Mouse (Mus musculus) E14TG2a.4 (cell line): Measurements from ENCODE around the gene Obox2.
"Not testable (repeated sequence)": the region's sequence is repeated elsewhere in the genome, so short reads cannot be mapped to it uniquely, and the experiment has no call there.

Experiments used
- H3K27me3 ChIP-seq: 2 replicates; pipeline ENCODE4 v1.6.1; 2014; ENCODE audit warnings: low read length, control low read depth; ENCODE audit not compliant: insufficient read depth
- H3K36me3 ChIP-seq: 2 replicates; pipeline ENCODE4 v1.6.1; 2014; ENCODE audit warnings: low read length, control low read depth; ENCODE audit not compliant: insufficient read depth
- H3K4me1 ChIP-seq: replicated peaks from 2 replicates; pipeline ENCODE4 v1.6.1; 2014; ENCODE audit warnings: low read depth, low read length, control low read depth
- H3K4me3 ChIP-seq: replicated peaks from 2 replicates; pipeline ENCODE4 v1.5.1; 2014; ENCODE audit warnings: mild to moderate bottlenecking, low read length
- H3K9me3 ChIP-seq: 2 replicates; pipeline ENCODE4 v1.6.1; 2014; ENCODE audit warnings: low read length, control low read depth

The Obox2 gene

DNA sequence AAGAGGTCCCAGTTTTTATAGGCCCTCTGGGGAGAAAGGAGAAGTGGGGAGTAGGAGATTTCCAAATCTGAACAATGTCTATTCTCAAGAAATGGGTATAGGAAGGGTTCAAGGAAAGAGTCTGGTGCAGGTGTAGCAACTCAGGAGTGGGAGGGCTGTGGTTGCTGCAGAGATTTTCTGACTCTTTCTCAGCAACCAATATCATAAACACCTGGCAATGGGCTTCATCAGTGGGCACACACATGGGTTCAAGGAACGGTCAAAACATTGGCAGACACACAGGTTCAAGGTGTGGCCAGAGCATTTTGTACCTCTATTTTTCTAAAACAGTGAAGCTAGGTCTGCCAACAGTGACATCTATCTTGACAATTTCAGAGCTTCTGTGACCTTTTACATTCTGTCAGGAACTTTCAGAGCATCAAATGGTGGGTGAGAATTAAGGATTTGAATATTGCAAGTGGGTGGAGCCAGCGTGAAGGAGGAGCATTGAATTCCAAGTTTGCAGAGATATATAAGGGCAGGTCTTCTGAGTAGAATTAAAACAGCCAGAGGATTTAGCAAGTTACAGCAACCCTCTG is at the start of gene Obox2, which contains the start of gene Obox1:
Gene Obox2, plus strand, starts transcription at position 301 of the 578 bp plus-strand sequence.
Gene Obox1, plus strand, starts transcription at position 528 of the 578 bp plus-strand sequence.
- not testable (repeated sequence) for H3K9me3 ChIP-seq, H3K27me3 ChIP-seq, H3K4me3 ChIP-seq, H3K36me3 ChIP-seq, H3K4me1 ChIP-seq

DNA sequence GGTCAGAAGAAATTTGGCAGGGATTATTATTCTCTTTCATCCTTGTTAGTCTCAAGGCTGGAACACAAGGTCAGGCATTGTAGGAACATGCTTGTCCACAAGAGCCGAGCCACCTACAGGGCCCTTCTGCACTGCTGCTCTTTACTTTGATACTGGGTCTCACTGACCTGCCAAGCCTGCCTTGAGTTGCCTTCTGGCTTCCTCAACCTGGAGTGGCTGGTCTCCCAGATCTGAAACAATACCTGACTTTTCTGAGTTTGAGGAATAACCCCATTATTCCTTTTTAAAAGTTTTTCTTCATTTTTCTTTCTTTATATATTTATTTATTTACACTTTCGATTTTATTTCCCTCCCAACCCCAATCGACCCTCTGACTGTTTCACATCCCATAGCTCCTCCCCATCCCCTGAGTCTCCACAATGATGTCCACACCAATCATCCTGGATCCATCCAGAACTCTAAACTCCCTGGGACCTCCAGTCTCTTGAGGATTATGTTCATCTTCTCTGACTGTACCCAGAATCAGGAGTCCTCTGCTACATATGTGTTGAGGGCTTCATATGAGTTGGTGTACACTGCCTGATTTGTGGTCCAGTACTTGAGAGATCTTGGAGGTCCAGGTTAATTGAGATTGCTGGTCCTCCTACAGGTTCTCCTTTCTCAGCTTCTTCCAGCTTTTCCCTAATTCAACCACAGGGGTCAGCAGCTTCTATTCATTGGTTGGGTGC is 10.8 kb downstream of the Obox2 start:
- H3K4me3 ChIP-seq, H3K27me3 ChIP-seq: not testable (repeated sequence)
- H3K9me3 ChIP-seq, result peaks cover 11% of the 10 kb centered on the region; the same call in 1 of the 2 replicates

DNA sequence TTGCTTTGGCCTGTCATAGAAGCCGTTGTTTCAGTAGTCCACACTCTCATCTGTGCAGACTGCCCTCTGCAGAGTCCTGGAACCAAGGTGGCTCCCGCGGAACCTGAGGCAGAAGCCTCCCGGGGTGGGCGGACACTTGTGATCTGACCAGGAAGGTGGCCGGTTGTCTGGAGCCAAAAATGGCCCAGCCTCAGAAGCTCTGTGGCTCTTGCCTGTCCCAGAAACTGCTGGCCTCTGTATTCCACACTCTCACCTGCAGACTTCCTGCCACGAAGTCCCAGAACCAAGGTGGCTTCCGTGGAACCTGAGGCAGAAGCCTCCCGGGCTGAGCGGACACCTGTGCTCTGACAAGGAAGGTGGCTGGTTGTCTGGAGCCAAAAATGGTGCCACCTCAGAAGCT is 18.3 kb downstream of the Obox2 start:
- H3K4me3 ChIP-seq, H3K9me3 ChIP-seq, H3K4me1 ChIP-seq, H3K27me3 ChIP-seq, H3K36me3 ChIP-seq: not testable (repeated sequence)

More for the DNA sequence above, 10.8 kb downstream of the Obox2 start:
- H3K4me1 ChIP-seq, H3K36me3 ChIP-seq: not testable (repeated sequence)

DNA sequence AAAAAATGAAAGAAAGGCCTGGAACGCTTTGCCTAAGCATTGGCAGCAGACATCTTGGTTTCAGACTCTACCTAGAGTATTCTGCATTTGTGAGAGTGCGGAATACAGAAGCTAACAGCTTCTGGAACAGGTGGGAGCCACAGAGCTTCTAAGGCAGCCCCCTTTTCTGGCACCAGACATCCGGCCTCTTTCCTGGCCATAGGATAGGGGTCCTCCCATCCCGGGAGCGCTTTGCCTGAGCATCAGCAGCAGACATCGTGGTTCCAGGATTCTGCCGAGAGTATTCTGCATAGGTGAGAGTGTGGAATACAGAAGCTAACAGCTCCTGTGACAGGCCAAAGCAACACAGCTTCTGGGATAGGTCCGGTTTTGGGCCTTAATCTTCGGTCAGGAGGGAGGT is 29.5 kb downstream of the Obox2 start:
- not testable (repeated sequence) for H3K27me3 ChIP-seq, H3K9me3 ChIP-seq, H3K36me3 ChIP-seq, H3K4me1 ChIP-seq, H3K4me3 ChIP-seq

DNA sequence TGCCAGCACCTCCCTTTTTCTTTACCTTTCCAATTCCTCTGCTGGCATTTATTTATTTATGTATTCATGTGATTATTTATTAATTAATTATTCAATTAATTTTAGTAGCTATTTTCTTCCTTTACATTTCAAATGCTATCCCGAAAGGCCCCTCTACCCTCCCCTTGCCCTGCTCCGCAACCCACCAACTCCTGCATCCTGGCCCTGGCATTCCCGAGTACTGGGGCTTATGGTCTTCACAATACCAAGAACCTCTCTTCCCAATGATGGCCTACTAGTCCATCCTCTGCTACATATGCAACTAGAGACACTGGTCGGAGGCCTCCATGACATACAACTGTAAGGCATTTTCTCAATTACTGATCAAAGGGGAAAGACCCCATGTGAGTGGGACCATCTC is 37.0 kb downstream of the Obox2 start:
- not testable (repeated sequence) for H3K4me1 ChIP-seq, H3K9me3 ChIP-seq, H3K36me3 ChIP-seq, H3K27me3 ChIP-seq, H3K4me3 ChIP-seq
